Mouse (Mus musculus) heart, postnatal 0 days (tissue): ENCODE data around the gene Serhl. TPM values are rescaled to one million over a fixed set of nuclear protein-coding genes. Genes with fewer than 3 reads are reported as not detected.

Source experiments
- ATAC-seq: fragments of 200-750 bp; cut with Nextera tagmentation; 2 replicates; pipeline ENCODE4 v1.8.0; 2017; ENCODE audit warnings: low read depth, moderate number of reproducible peaks, moderate library complexity; ENCODE audit not compliant: insufficient read depth
- DNase-seq: peaks from one replicate; pipeline ENCODE4 v3.0.0-alpha.2; 2016; ENCODE audit warnings: low spot score
- H3K27ac ChIP-seq: fragments of 300-500 bp; sonication (generic); 2 replicates; pipeline ENCODE4 v1.5.1; 2014; ENCODE audit warnings: low read depth, mild to moderate bottlenecking
- H3K27me3 ChIP-seq: fragments of 300-500 bp; sonication (generic); 2 replicates; pipeline ENCODE4 v1.6.1; 2014; ENCODE audit warnings: low read length, mixed read lengths; ENCODE audit not compliant: control insufficient read depth, insufficient read depth
- H3K36me3 ChIP-seq: fragments of 300-500 bp; sonication (generic); replicated peaks from 2 replicates; pipeline ENCODE4 v1.6.1; 2014; ENCODE audit warnings: low read length, mixed read lengths; ENCODE audit not compliant: control insufficient read depth, insufficient read depth
- H3K4me1 ChIP-seq: fragments of 300-500 bp; sonication (generic); 2 replicates; pipeline ENCODE4 v1.6.1; 2014; ENCODE audit warnings: antibody characterized with exemption; ENCODE audit not compliant: control insufficient read depth, insufficient read depth
- H3K4me2 ChIP-seq: fragments of 300-500 bp; sonication (generic); 2 replicates; pipeline ENCODE4 v1.6.1; 2014; ENCODE audit warnings: low read depth, mild to moderate bottlenecking, low read length, moderate library complexity
- H3K4me3 ChIP-seq: fragments of 300-500 bp; sonication (generic); 2 replicates; pipeline ENCODE4 v1.5.1; 2014; ENCODE audit warnings: low read depth, low read length
- H3K9ac ChIP-seq: fragments of 300-500 bp; sonication (generic); replicated peaks from 2 replicates; pipeline ENCODE4 v1.6.1; 2014; ENCODE audit warnings: low read depth, low read length, mixed read lengths
- H3K9me3 ChIP-seq: fragments of 300-500 bp; sonication (generic); replicated peaks from 2 replicates; pipeline ENCODE4 v1.6.1; 2016; ENCODE audit warnings: low read length; ENCODE audit not compliant: control insufficient read depth
- CTCF ChIP-seq: IDR thresholded peaks from 2 replicates; pipeline ENCODE4 v1.5.1; 2016; ENCODE audit warnings: antibody characterized with exemption, control low read depth, low read depth
- EP300 ChIP-seq: IDR thresholded peaks from 2 replicates; pipeline ENCODE4 v1.6.1; 2016; ENCODE audit warnings: antibody characterized with exemption, low read depth
- WGBS: fragments of 180-500 bp; shearing (Covaris S2); extraction: QIAGEN DNeasy Blood & Tissue Kit; methylation state at CpG from one replicate; pipeline ENCODE4 v1.1.7; 2014; 5-methylcytosine and 5-hydroxymethylcytosine counted together
- polyA plus RNA-seq: library from polyadenylated mRNA; unstranded; fragments of >200 nt; fragmentation: Nextera tagmentation; extraction: Ambion mirVana; gene quantifications from 2 replicates; pipeline ENCODE4 v1.2.1, GENCODE M21; 2015
- total RNA-seq: library from RNA; depleted of rRNA; stranded (reverse); fragments of >200 nt; gene quantifications from 2 replicates; pipeline ENCODE4 v1.2.3, GENCODE M21; 2014; ENCODE audit warnings: low replicate concordance

Serhl gene
- total and polyA plus RNA-seq, 2 experiments from 2014 or later: 84.0 to 110 TPM

DNA sequence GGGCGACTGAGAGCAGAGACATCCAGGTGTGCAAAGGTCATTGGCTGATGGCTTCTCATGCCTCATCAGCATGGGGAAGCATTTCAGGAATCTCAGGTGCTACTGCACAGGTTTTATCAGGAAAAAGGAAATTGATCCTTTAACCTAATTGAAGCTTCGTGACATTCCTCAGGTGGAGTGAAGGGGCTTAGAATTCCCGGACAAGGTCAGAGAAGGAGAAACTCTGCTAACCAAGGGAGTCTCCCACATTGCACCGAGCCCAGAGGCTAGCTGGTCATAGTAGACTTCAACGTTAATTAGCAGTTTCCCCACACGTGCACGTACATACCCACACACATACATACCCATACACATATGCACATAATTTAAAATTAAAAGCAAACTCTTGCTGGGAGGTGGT, 42.6 kb upstream of the Serhl start:
- Histone ChIP-seq H3K4me1 (no peaks in the 10 kb centered on the region), H3K27ac (no peak overlapping the region), H3K9ac (no peak overlapping the region), H3K4me3 (no peak overlapping the region), H3K4me2 (no peak overlapping the region), H3K9me3 (peaks cover 7% of the 10 kb centered on the region; the same call in 1 of the 2 replicates), H3K27me3 (no peaks in the 10 kb centered on the region), H3K36me3 (no peaks in the 10 kb centered on the region)
- no peak for TF ChIP-seq EP300
- TF ChIP-seq CTCF: no peak
- WGBS: 79% methylated on average over 7 of the region's 7 CpGs
- ATAC-seq: no peak
- DNase-seq: no peak

DNA sequence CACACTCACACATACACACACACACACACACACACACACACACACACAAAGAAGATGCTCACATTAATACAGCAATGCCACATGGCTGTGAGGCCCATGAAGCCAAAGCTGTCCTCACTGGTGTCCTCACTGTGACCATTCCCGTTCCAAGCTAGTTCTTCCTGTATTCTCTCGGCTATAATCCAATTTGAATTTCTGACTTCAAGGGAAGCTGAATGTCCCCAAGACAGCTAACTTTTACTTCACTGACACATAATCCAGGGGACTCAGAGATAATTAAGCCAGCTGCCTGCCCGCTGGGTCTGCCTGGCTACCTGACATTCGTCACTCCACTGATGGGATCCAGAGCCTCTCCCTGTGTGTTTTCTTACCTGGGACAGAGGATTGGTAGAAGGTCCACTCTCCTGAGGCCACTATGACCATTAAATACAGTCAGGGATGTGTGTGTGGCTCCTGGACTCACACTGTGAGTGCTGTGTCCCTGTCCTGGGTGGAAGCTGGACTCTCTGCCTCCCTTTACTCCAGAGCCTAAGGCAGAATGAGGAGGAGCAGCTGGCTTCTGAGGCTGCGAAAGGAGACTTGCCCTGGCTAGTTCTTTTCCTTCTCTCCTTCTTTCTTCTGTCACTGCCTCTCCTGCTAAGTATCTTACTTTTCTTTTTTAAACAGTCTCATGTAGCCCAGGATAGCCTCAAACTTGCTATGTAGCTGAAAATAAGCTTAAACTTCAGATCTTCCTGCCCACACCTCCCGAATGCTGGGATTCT, 36.8 kb upstream of the Serhl start:
- DNase-seq (no peak), ATAC-seq (no peak)
- H3K4me2 ChIP-seq: no peak overlapping the region
- no peaks in the 10 kb centered on the region for H3K36me3 ChIP-seq
- H3K27ac ChIP-seq: no peak overlapping the region
- no peak overlapping the region for H3K9ac ChIP-seq
- TF ChIP-seq EP300 (no peak), CTCF (no peak)
- no peak overlapping the region for H3K4me3 ChIP-seq
- 78% methylated on average over 6 of the region's 6 CpGs for WGBS
- peaks cover 3% of the 10 kb centered on the region; the same call in 1 of the 2 replicates for H3K4me1 ChIP-seq
- no peaks in the 10 kb centered on the region for H3K27me3 ChIP-seq
- no peaks in the 10 kb centered on the region for H3K9me3 ChIP-seq

DNA sequence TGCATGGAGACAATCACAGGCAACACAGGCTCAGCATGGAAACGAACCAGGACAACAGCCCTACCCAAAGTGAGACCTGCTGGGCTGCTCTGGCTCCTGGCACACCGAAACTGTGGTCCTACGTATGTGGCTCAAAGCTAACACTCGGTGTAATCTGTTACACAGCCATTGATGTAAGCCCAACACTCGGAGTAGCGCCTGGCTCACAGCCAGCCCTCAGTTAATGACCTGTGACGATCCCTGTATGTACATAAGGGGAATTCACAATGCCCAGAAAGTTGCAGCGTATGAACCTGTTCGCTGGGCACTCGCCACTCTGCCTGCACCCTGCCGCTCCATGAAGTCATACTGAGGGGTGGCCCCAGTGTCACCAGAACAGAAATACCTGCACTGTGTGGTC, 36.0 kb upstream of the Serhl start:
- DNase-seq (no peak), ATAC-seq (no peak)
- no peaks in the 10 kb centered on the region for H3K9me3 ChIP-seq
- peaks cover 3% of the 10 kb centered on the region; the same call in 1 of the 2 replicates for H3K4me1 ChIP-seq
- no peak overlapping the region for H3K4me3 ChIP-seq
- H3K4me2 ChIP-seq: no peak overlapping the region
- no peak overlapping the region for H3K27ac ChIP-seq
- no peaks in the 10 kb centered on the region for H3K36me3 ChIP-seq
- TF ChIP-seq EP300 (no peak), CTCF (no peak)
- WGBS: 33% methylated on average over 11 of the region's 11 CpGs
- no peaks in the 10 kb centered on the region for H3K27me3 ChIP-seq
- no peak overlapping the region for H3K9ac ChIP-seq

DNA sequence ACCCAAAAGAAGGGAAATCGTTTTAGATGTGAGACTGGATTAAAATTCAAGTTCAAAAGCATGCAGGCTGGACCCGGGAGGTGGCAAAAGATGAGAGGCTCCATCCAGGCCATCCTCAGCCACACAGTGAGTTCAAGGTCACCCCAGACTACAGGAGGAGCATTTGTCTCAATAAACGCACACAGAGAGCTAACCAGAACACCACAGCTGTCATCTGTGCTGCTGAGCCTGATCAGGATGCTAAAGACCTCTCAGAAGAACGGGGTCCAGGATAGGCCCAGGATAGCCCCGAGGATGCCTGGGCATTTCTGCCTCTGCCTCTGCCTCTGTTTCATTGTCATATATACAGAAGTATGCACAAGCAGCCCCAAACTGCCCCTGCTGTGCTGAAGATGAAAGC, 33.7 kb upstream of the Serhl start:
- TF ChIP-seq EP300 (no peak), CTCF (no peak)
- peak overlapping the region; percentile 53; the same call in 1 of the 2 replicates for H3K27ac ChIP-seq
- no peak overlapping the region for H3K4me3 ChIP-seq
- no peaks in the 10 kb centered on the region for H3K36me3 ChIP-seq
- peaks cover 3% of the 10 kb centered on the region; the same call in 1 of the 2 replicates for H3K4me1 ChIP-seq
- 37% methylated on average over 5 of the region's 5 CpGs for WGBS
- peak overlapping the region; percentile 65; the same call in 1 of the 2 replicates for H3K4me2 ChIP-seq
- H3K9ac ChIP-seq: no peak overlapping the region
- no peaks in the 10 kb centered on the region for H3K9me3 ChIP-seq
- DNase-seq (no peak), ATAC-seq (no peak)
- no peaks in the 10 kb centered on the region for H3K27me3 ChIP-seq

DNA sequence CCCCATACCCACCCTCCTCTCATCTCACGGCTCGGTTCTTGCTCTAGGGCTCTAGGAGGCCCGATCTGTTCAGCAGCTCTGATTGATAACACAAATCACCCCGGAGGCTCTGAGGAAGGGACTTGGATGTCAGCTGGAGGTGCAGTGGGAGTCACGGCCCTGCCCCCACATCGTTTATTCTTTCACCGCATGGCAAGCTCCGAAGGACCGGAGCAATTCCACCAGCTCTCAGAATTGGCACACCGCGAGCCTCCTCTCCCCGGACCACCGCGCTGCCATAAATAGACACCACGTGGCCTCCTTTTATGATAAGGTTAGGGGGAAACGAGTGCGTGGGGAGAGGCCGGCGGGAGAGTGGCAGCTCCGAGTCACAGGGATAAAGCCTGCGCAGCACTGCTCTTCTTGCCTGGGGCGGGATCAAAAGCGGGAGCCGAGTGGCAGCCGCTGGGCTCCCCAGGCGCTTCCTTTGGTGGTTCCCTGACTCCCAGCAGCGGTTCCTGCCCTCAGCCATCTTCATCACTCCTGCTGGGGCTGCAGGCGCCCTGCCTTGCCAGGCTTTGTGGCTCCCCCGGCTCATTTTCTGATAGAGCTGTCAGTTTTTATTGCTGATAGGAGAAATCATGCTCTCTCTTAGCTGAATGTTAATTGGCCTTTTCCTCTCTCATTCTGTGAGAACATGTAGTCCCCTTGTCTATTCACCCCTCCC, 32.8 kb upstream of the Serhl start:
- peak overlapping the region; percentile 65 for H3K4me2 ChIP-seq
- TF ChIP-seq EP300 (peak; percentile 67), CTCF (no peak)
- peak; percentile 91 for DNase-seq
- H3K27me3 ChIP-seq: no peaks in the 10 kb centered on the region
- H3K4me3 ChIP-seq: peak overlapping the region; percentile 33
- H3K9ac ChIP-seq: peak overlapping the region; percentile 34
- WGBS: under 1% methylated on average over 29 of the region's 29 CpGs
- no peaks in the 10 kb centered on the region for H3K9me3 ChIP-seq
- peak; percentile 95 for ATAC-seq
- H3K4me1 ChIP-seq: peaks cover 3% of the 10 kb centered on the region; the same call in 1 of the 2 replicates
- peak overlapping the region; percentile 93 for H3K27ac ChIP-seq
- H3K36me3 ChIP-seq: no peaks in the 10 kb centered on the region
